20 mouse cellular contexts compared by ENCODE assay signal in the genomic region with DNA sequence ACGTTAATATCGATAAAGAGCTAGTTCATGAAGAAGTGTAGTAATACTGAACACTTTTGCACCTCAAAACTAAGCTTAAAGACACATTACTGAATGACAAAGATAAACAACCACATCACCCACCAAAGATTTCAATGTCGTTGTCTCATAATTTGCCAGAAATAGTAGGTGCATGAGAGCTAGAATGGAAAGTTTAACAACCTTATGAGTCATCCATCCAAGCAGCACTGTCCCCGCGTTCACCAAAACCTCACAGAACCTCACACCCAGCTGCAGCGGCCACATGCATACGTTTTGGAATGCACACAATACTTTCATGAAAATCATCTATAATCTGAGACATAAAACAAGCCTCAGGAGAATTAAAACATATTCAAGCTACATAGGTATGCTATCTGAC.
"Had no signal": no experiment of that assay in that cellular context is flagged by ENCODE, and none has a peak within 500 bp of the region (broad histone marks: within the 10 kb centered on the region; RNA-seq: fewer than 3 reads in every experiment).

No protein-coding gene starts in this region.

- ATAC-seq: lung, postnatal 0 days; midbrain, embryonic 13.5 days; midbrain, embryonic 15.5 days had no signal

- H3K27ac ChIP-seq: lung, embryonic 15.5 days; macrophage; midbrain, embryonic 13.5 days; midbrain, embryonic 15.5 days; neural tube, embryonic 13.5 days; neural tube, embryonic 15.5 days had no signal

- DNase-seq: lung, adult 2 months; lung, postnatal 14 days; lung, postnatal 36 days; retina, postnatal 1 day; right cerebral cortex, adult 18-20 months; right cerebral cortex, postnatal 25 days; right cerebral cortex, postnatal 4 days; spleen, adult 18-20 months; thymus, adult 18-20 months; thymus, postnatal 14 days; thymus, postnatal 36 days had no signal

- H3K4me3 ChIP-seq: lung, embryonic 15.5 days; megakaryocyte, embryonic 14.5 days; midbrain, embryonic 13.5 days; midbrain, embryonic 15.5 days; neural tube, embryonic 13.5 days; neural tube, embryonic 15.5 days had no signal

- H3K27me3 ChIP-seq: lung, embryonic 15.5 days; megakaryocyte, embryonic 14.5 days; midbrain, embryonic 13.5 days; midbrain, embryonic 15.5 days; neural tube, embryonic 13.5 days; neural tube, embryonic 15.5 days had no signal

- H3K4me2 ChIP-seq: lung, embryonic 15.5 days; midbrain, embryonic 11.5 days; midbrain, embryonic 13.5 days; midbrain, embryonic 15.5 days; neural tube, embryonic 13.5 days; neural tube, embryonic 15.5 days had no signal

- H3K9me3 ChIP-seq: lung, embryonic 15.5 days; midbrain, embryonic 13.5 days; midbrain, embryonic 15.5 days; neural tube, embryonic 13.5 days; neural tube, embryonic 15.5 days had no signal

- H3K36me3 ChIP-seq: lung, embryonic 15.5 days; midbrain, embryonic 13.5 days; midbrain, embryonic 15.5 days; neural tube, embryonic 13.5 days; neural tube, embryonic 15.5 days had no signal

- H3K9ac ChIP-seq: lung, embryonic 15.5 days; midbrain, embryonic 13.5 days; midbrain, embryonic 15.5 days; neural tube, embryonic 13.5 days; neural tube, embryonic 15.5 days had no signal
